Mouse (Mus musculus) midbrain, embryonic 11.5 days (tissue): Measurements from ENCODE around the gene Polrmt. TPM values are rescaled to one million over a fixed set of nuclear protein-coding genes. Genes with fewer than 3 reads are reported as not detected.

ENCODE experiments used
- ATAC-seq: fragments of 200-750 bp; cut with Nextera tagmentation; 2 replicates; pipeline ENCODE4 v1.8.0; 2017; ENCODE audit warnings: moderate TSS enrichment, moderate library complexity; ENCODE audit not compliant: low FRiP score
- DNase-seq: peaks from one replicate; pipeline ENCODE4 v3.0.0; 2015; ENCODE audit warnings: low spot score; ENCODE audit errors: missing footprints
- H3K27ac ChIP-seq: fragments of 300-500 bp; sonication (generic); 2 replicates; pipeline ENCODE4 v1.5.1; 2014; ENCODE audit warnings: low read depth, low read length
- H3K27me3 ChIP-seq: fragments of 300-500 bp; sonication (generic); 2 replicates; pipeline ENCODE4 v1.6.1; 2014; ENCODE audit warnings: mild to moderate bottlenecking, low read length, moderate library complexity, mixed read lengths; ENCODE audit not compliant: control insufficient read depth, insufficient read depth
- H3K36me3 ChIP-seq: fragments of 300-500 bp; sonication (generic); 2 replicates; pipeline ENCODE4 v1.6.1; 2014; ENCODE audit warnings: mild to moderate bottlenecking, low read length, moderate library complexity, mixed read lengths; ENCODE audit not compliant: control insufficient read depth, insufficient read depth
- H3K4me1 ChIP-seq: fragments of 300-500 bp; sonication (generic); 2 replicates; pipeline ENCODE4 v1.6.1; 2014; ENCODE audit warnings: low read length; ENCODE audit not compliant: control insufficient read depth, insufficient read depth
- H3K4me2 ChIP-seq: fragments of 300-500 bp; sonication (generic); 2 replicates; pipeline ENCODE4 v1.6.1; 2014; ENCODE audit warnings: mild to moderate bottlenecking, moderate library complexity
- H3K4me3 ChIP-seq: fragments of 300-500 bp; sonication (generic); 2 replicates; pipeline ENCODE4 v1.5.1; 2014; ENCODE audit warnings: low read depth, low read length
- H3K9ac ChIP-seq: fragments of 300-500 bp; sonication (generic); 2 replicates; pipeline ENCODE4 v1.6.1; 2014; ENCODE audit warnings: low read length
- H3K9me3 ChIP-seq: fragments of 300-500 bp; sonication (generic); 2 replicates; pipeline ENCODE4 v1.6.1; 2016; ENCODE audit warnings: low read length; ENCODE audit not compliant: control insufficient read depth
- WGBS: fragments of 180-500 bp; shearing (Covaris S2); extraction: QIAGEN DNeasy Blood & Tissue Kit; methylation state at CpG from one replicate; pipeline ENCODE4 v1.1.7; 2014; 5-methylcytosine and 5-hydroxymethylcytosine counted together
- polyA plus RNA-seq: library from polyadenylated mRNA; unstranded; fragments of >200 nt; fragmentation: Nextera tagmentation; extraction: Ambion mirVana; gene quantifications from 2 replicates; pipeline ENCODE4 v1.2.1, GENCODE M21; 2014

Gene Polrmt
- polyA plus RNA-seq, 1 experiment from 2014 or later, result 31.2 TPM

GRCm38 (mm10) chr10:79709307-79709706, 37.1 kb downstream of the Polrmt start:
- Histone ChIP-seq H3K4me1 (peaks cover 21% of the 10 kb centered on the region), H3K27me3 (no peaks in the 10 kb centered on the region; the same call in 1 of the 2 replicates), H3K9ac (no peak overlapping the region), H3K27ac (no peak overlapping the region), H3K4me2 (no peak overlapping the region), H3K9me3 (no peaks in the 10 kb centered on the region), H3K36me3 (peaks cover 21% of the 10 kb centered on the region), H3K4me3 (no peak overlapping the region)
- ATAC-seq, result no peak
- WGBS, result 84% methylated on average over 7 of the region's 7 CpGs
- no peak for DNase-seq

DNA sequence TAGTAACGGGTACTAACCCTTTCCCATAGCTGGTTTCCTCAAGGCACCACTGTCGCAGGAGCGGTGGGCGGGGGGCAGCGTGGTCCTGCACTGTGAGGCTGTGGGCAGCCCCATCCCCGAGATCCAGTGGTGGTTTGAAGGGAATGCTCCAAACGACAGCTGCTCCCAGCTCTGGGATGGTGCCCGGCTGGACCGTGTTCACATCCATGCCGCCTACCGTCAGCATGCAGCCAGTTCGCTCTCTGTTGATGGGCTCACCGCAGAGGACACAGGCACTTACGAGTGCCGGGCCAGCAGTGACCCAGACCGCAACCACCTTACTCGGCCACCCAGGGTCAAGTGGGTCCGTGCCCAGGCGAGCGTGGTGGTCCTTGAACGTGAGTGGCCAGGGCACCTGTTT, 37.7 kb downstream of the Polrmt start:
- no peak for DNase-seq
- Histone ChIP-seq H3K4me3 (no peak overlapping the region), H3K4me1 (peaks cover 21% of the 10 kb centered on the region), H3K9ac (no peak overlapping the region), H3K27ac (no peak overlapping the region), H3K9me3 (no peaks in the 10 kb centered on the region), H3K27me3 (no peaks in the 10 kb centered on the region), H3K36me3 (peaks cover 21% of the 10 kb centered on the region), H3K4me2 (no peak overlapping the region)
- ATAC-seq, result no peak
- WGBS, result 90% methylated on average over 21 of the region's 21 CpGs

GRCm38 (mm10) chr10:79707759-79708158, 38.6 kb downstream of the Polrmt start:
- H3K36me3 ChIP-seq, result peaks cover 21% of the 10 kb centered on the region
- H3K27ac ChIP-seq, result no peak overlapping the region
- peaks cover 21% of the 10 kb centered on the region for H3K4me1 ChIP-seq
- H3K27me3 ChIP-seq, result no peaks in the 10 kb centered on the region
- DNase-seq, result no peak
- no peaks in the 10 kb centered on the region for H3K9me3 ChIP-seq
- no peak for ATAC-seq
- H3K4me3 ChIP-seq, result no peak overlapping the region
- no peak overlapping the region for H3K4me2 ChIP-seq
- no peak overlapping the region for H3K9ac ChIP-seq
- 67% methylated on average over 4 of the region's 4 CpGs for WGBS

DNA sequence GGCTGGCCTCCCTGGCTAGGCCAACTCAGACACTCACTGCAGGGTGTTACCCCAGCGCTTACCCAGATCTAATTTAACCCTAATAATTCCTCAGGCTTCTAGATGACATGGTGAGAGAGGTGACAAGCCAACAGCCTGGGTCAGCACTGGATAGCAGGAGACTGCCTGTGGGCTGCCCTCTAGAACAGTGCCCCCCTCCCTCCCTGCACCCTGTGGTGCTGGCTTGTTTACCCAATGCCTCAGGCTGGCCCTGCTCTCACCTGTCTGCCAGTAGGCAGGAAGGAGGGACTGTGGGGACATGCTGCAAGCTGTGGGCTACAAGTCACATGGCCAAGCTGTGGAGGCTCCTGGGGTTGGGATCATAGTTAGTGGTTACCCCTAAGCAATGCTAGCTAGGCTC, 39.2 kb downstream of the Polrmt start:
- no peak for ATAC-seq

DNA sequence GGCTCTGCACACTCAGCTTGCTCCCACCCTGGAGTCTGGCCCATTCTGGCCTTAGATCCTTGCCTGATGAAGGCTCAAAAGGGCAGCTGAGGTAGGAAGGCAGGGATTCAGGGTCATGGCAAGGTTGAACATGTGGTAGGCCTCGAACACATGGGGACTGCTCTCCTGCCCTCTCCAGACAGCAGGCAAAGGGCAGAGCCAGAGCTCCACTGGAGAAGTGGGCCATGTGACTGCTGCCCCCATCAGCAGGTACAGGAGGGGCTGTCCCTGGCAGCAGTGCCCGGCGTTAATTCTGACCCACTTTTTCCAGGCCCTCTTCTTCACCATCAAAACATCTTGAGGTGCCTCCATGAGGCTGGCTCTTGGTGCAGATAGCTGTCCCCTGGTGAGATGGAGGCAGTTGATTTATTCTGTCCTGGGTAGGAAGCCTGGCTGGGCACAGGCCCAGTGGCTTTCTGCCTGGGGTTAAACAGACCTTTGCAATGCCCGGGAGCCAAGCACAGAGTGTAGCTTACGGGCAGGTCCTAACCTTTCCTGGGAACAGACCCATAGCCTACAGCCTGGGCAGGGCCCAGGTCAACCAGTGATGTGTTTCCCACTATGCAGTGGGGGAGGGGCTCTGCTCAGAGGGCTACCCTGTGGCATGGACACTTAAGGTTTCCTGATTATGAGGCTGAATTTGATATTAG, 39.8 kb downstream of the Polrmt start:
- Histone ChIP-seq H3K4me1 (peaks cover 21% of the 10 kb centered on the region), H3K36me3 (peaks cover 17% of the 10 kb centered on the region), H3K9ac (no peak overlapping the region; the same call in 1 of the 2 replicates), H3K27me3 (no peaks in the 10 kb centered on the region), H3K4me2 (peak overlapping the region; percentile 99), H3K27ac (no peak overlapping the region), H3K9me3 (no peaks in the 10 kb centered on the region), H3K4me3 (peak overlapping the region; percentile 7; the same call in 1 of the 2 replicates)
- ATAC-seq (no peak), DNase-seq (no peak)
- 90% methylated on average over 5 of the region's 5 CpGs for WGBS

More for the DNA sequence above, 39.2 kb downstream of the Polrmt start:
- Histone ChIP-seq H3K4me2 (peak overlapping the region; percentile 99; the same call in 1 of the 2 replicates), H3K4me3 (no peak overlapping the region), H3K27me3 (no peaks in the 10 kb centered on the region), H3K9me3 (no peaks in the 10 kb centered on the region), H3K4me1 (peaks cover 21% of the 10 kb centered on the region), H3K36me3 (peaks cover 21% of the 10 kb centered on the region), H3K27ac (no peak overlapping the region), H3K9ac (no peak overlapping the region; the same call in 1 of the 2 replicates)
- DNase-seq, result no peak
- WGBS, result 71% methylated on average over 1 of the region's 1 CpGs

- H3K4me2 ChIP-seq, result peak overlapping the region; percentile 99
- 74% methylated on average over 5 of the region's 5 CpGs for WGBS
- peaks cover 12% of the 10 kb centered on the region for H3K36me3 ChIP-seq
- ATAC-seq (no peak), DNase-seq (no peak)
- no peaks in the 10 kb centered on the region for H3K9me3 ChIP-seq
- no peaks in the 10 kb centered on the region for H3K27me3 ChIP-seq
- H3K4me3 ChIP-seq, result peak overlapping the region; percentile 52; the same call in 1 of the 2 replicates
- H3K4me1 ChIP-seq, result peaks cover 21% of the 10 kb centered on the region
- no peak overlapping the region for H3K27ac ChIP-seq
- peak overlapping the region; percentile 72 for H3K9ac ChIP-seq
These were observed 40.4 kb downstream of the Polrmt start for GRCm38 (mm10) chr10:79705951-79706350.

GRCm38 (mm10) chr10:79704970-79705360, 41.4 kb downstream of the Polrmt start:
- DNase-seq (no peak), ATAC-seq (0 out of 2 replicates have a peak, but pooled peaks have one; percentile 0)
- no peaks in the 10 kb centered on the region for H3K9me3 ChIP-seq
- H3K36me3 ChIP-seq, result peaks cover 6% of the 10 kb centered on the region; the same call in 1 of the 2 replicates
- peak overlapping the region; percentile 52 for H3K4me3 ChIP-seq
- H3K27me3 ChIP-seq, result no peaks in the 10 kb centered on the region
- H3K27ac ChIP-seq, result peak overlapping the region; percentile 8; the same call in 1 of the 2 replicates
- H3K4me1 ChIP-seq, result peaks cover 21% of the 10 kb centered on the region
- H3K4me2 ChIP-seq, result peak overlapping the region; percentile 99
- WGBS, result 6% methylated on average over 10 of the region's 10 CpGs
- H3K9ac ChIP-seq, result peak overlapping the region; percentile 72

- Histone ChIP-seq H3K27me3 (no peaks in the 10 kb centered on the region), H3K9ac (peak within 1 kb of the TSS; percentile 72), H3K4me3 (peak within 1 kb of the TSS; percentile 52), H3K9me3 (no peaks in the 10 kb centered on the region), H3K4me2 (peak within 1 kb of the TSS; percentile 99), H3K27ac (peak within 1 kb of the TSS; percentile 8; the same call in 1 of the 2 replicates), H3K36me3 (peaks cover 4% of the 10 kb centered on the region; the same call in 1 of the 2 replicates), H3K4me1 (peaks cover 21% of the 10 kb centered on the region)
- ATAC-seq (peak; percentile 97), DNase-seq (peak; percentile 100)
- WGBS, result 2% methylated on average over 47 of the region's 65 CpGs
These were observed 42.1 kb downstream of the Polrmt start, which contains the start of gene Bsg for GRCm38 (mm10) chr10:79704065-79704969. Gene Bsg (plus strand): TSS chr10:79704491.
